Mouse (Mus musculus) activated CD4-positive, CD25-positive, alpha-beta regulatory T cell, adult 4 months (primary cell): ENCODE results near the gene Lipt1. TPM values are rescaled to one million over a fixed set of nuclear protein-coding genes. Genes with fewer than 3 reads are reported as not detected.

ENCODE experiments used
- ATAC-seq: one replicate; pipeline ENCODE4 v1.8.0; 2017
- polyA plus RNA-seq, 2 experiments: library from polyadenylated mRNA; unstranded; fragments of 100-300 nt; shearing (Covaris generic); gene quantifications; one replicate each; pipeline ENCODE4 v1.2.1; 2017

Lipt1 gene
- polyA plus RNA-seq, 2 experiments from 2014 or later: 5.6 to 9.3 TPM

DNA sequence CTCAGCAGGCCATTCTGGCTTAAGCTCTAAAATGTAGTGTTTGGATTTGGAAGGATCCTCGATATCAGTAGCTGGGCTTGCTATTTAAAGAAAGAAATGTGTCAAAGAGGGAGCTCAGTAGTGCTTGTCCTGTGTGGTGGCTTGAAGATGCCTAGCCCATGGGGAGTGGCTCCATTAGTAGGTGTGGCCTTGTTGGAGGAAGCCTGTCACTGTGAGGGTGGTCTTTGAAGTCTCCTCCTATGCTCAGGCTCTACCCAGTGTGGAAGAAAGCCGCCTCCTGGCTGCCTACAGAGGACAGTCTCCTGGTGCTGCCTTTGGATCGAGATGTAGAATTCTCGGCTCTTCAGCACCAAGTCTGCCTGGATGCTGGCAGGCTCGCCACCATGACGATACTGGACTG, 28.8 kb downstream of the Lipt1 start:
- ATAC-seq: no peak

DNA sequence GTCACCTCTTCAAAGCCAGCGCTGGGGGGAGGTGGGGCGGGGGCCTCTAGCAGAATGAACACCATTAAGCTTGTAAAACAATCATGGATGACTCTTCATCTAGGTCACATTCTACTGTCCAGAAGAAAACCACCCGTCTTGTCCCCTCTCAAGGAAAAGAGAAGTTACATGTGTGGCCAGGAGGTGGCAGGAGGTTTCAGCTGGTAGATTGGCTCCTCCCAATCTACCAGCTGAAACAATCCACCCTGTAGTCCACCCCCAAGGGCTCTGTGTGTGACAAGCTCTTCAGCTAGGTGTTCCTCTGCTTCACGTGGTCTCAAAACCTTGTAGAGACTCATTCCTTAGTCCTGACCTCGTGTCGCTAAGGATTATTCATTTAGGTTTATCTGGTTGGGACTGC, 31.6 kb downstream of the Lipt1 start:
- ATAC-seq: no peak

DNA sequence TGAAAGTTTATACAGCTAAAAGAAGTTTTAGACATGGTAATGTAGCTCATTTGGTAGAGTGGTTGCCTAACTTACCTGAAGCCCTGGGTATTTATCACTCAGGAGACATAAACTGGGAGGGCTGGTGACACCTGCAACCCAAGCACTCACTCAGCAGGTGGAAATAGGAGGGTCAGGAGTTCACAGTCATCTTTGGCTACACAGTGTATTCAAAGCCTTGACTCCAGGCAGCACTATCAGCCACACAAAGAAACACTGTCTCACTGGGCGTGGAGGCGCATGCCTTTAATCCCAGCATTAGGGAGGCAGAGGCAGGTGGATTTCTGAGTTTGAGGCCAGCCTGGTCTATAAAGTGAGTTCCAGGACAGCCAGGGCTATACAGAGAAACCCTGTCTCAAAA, 41.2 kb downstream of the Lipt1 start:
- no peak for ATAC-seq

DNA sequence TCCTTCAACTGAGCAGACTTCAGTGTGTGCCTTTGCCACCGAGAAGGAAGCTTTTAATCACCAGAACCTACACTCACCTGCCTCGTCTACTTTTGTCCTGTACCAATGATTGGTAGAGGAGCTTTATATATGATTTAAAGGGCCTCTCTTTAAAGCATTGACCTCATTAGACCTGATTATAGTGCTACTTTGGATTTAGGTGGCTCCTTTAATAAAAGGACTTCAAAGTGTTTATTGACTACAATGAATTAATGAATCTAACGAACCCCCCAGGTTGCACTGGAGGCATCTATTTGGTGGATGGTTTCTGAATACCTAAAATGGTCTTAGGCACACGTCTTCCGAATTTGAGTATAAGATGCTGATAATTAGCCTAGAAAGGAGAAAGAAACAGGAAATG, 44.9 kb downstream of the Lipt1 start, which contains the start of gene Lyg2:
TSS of gene Lyg2 (minus strand) at position 101 of the 400 bp plus-strand sequence.
- ATAC-seq: no peak

DNA sequence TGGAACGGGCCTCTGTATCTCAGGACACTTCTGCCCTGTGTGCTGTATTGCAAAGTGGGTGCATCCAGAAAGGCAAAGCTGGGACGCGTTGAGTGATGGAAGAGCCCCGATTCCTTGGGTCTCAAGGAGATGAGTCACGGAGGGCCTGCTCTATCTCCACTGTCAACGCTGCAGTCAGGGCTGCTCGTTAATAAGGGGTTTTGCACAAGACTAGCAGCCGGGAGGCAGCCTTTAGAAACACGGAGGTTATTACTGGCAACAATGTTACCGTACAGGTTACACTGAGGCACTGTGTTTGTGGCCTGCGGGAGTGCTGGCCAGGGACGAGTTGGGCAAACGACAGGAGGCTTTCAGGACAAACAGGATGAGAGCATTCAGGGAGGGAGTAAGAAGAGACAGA, 46.1 kb downstream of the Lipt1 start:
- no peak for ATAC-seq

DNA sequence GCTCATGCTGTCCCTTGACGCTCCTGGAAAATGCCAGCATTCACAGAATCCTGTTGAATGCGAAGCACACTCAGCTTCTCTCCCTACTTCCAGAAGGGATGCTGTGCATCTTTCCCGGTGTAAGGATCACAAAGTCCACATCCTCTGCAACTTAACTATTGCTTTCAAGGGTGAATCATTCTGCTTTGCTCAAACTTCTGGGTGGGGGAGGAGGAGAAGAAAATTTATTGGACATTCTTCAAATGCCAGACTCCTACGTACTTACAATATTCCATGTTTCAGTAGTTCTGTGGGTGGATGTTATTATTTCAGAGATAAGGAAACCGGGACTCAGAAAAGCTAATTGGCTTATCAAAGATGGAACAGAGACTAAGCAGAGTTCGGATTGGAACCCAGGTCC, 46.6 kb downstream of the Lipt1 start:
- no peak for ATAC-seq

DNA sequence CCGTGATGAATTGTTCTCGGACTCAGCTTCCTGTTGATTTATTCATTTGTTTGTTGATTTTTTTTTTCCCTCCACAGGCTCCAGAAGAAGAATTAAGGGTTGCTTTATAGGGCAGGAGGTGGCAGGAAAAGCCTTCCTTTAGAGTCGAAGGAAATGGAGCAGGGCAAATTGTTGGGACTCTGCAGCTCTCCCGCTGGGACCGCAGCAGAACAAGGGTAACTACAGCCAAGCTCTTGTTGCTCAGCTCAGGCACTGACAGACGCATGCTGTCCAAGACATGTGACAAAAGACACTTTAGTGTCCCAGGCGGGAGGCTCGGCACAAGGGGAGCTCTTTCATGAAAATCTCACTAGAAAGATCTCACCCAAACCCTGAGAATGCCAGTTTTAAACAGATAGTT, 51.0 kb downstream of the Lipt1 start:
- no peak for ATAC-seq

Other genes with a start within 250 kb of the Lipt1 start
- gene 2010300C02Rik, start 151.7 kb upstream of the Lipt1 start, polyA plus RNA-seq: under 1 TPM; 0.55 to 0.78 TPM
- 1 to 10 TPM in 1 of 2 experiments, under 1 TPM in 1; 0.99 to 1.5 TPM for gene Tsga10, start 5.3 kb upstream of the Lipt1 start, polyA plus RNA-seq
- 10 to 100 TPM; 95.3 to 98.6 TPM for gene Mitd1, start 18.7 kb downstream of the Lipt1 start, polyA plus RNA-seq
- gene Mrpl30, start 18.7 kb downstream of the Lipt1 start, polyA plus RNA-seq: 100 to 1,000 TPM; 236 to 269 TPM
- not detected for gene Lyg2, start 44.8 kb downstream of the Lipt1 start, polyA plus RNA-seq
- gene Lyg1, start 86.0 kb downstream of the Lipt1 start, polyA plus RNA-seq: not detected
- 100 to 1,000 TPM; 136 to 159 TPM for gene Txndc9, start 126.2 kb downstream of the Lipt1 start, polyA plus RNA-seq
- 10 to 100 TPM; 30.0 to 31.4 TPM for gene Eif5b, start 126.3 kb downstream of the Lipt1 start, polyA plus RNA-seq